Mouse (Mus musculus) right cerebral cortex, postnatal 10 days (tissue): Measurements from ENCODE around the gene Tnni3k.

Experiments used
- DNase-seq, 2 experiments: peaks; one replicate each; pipeline ENCODE4 v3.0.0; 2021; ENCODE audit warnings: low spot score in 2 of 2

Tnni3k gene

DNA sequence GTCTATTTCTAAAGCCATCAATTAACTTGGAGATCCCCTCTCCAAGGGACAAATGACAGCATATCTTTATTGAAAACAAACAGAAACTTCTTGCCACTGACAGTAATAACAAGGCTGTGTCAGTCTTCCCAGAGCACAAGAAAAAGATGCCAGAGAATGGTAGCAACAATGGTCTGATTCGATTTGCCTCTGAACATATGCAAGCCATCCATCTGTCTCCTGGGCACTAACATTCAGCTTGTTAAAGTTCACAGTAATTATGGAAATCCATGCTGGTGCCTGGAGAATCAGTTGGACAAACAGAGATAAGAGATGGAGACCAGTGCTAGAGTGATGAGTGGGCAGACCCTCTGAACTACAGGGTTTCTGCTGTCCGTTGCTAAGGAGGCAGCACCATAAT is 102.1 kb downstream of the Tnni3k start:
- DNase-seq: no peak

DNA sequence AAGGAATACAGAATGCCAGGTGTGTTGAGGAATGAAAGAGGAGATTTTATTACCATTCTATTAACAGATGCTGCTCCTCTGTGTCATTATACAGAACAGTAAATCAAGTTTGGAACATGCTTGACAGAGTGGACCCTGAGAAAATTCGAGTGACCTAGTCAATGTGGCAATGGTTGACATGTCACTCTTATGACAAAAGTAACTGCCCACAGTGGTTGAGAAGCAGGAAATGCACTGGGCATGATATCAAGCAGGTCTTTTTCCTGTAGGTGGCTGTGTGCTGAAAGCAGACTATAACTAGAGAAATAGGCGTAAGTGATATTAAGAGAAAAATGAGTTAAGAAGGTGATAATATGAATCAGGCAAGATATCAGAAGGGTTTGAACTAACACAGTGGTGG is 105.7 kb downstream of the Tnni3k start:
- no peak for DNase-seq

DNA sequence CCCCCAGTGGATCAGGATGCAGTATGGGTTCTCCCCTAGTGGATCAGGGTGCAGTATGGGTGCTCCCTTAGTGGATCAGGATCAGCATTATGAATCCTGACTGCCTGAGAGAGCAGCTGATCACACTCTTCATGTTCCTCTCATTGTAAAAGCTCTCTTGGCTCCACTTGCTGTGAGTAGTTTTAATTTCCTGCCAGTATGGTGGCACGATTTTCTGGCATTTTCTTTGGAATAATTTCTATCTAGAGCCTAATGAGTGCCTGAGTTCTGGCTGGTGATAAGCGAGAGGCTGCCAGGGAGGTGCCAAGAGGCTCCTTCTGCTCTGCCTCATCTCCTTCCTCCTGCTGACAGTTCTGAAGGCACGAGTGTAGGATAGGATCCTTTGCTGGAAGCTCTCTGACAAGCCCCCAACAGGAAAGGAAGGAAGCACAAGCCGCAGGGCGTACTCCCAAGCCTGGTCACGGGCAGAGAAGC is 109.5 kb downstream of the Tnni3k start:
- DNase-seq: peak; percentile 46 to 56

DNA sequence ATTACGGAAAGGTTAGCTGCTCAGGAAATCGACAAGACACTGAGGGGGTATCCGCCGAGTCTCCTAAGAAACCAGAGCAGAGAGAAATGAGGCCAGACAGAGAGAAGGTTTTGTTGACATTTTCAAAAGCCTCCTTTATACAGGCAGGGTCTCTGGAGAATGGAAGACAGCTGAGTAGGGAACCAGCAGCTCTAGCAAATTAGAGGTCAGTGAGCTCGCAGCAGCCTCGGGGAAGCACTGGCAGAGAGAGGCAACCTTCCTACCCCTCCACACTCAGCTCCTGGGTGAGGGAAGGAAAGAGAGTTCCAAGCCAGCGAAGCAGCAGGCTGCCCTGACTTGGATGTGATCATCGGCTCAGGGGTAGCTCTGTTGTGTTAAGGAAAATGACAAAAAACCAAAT is 127.5 kb downstream of the Tnni3k start:
- DNase-seq: peak in 1 of 2 experiments; percentile 26

DNA sequence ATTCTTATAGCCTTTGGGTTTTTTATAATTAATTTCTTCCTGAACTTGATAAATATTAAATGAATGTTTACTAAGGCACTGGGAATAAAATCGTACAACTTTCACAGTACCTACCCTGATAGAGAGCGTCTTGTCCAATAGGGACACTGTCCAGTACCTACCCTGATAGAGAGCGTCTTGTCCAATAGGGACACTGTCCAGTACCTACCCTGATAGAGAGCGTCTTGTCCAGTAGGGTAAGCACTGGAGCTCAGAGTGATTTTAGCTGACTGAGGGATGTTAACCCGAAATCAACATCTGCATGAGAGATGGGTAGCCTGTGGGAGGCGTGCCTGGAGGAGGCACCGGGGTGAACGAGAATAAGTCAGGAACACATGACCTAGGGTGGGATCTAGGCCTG is 130.3 kb downstream of the Tnni3k start:
- DNase-seq: no peak

DNA sequence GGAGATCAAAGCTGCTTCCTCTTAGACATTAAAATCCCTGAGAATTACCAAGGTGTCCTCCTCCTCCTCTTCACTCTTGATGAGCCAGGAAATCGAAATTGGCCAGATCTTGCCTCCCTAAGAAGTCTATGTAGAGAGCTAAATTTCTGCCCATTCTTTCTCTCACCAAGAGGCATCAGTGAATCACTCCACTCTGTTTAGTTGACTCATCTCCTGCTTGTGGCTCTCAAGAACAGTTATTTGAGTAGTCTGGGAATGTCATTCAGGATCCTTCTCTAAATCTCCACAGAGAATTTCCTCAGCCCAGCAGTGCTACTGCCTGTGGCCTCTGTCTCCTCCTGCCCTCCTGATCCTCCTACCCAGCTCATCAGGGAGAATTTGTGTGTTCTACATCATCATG is 139.6 kb downstream of the Tnni3k start:
- no peak for DNase-seq

DNA sequence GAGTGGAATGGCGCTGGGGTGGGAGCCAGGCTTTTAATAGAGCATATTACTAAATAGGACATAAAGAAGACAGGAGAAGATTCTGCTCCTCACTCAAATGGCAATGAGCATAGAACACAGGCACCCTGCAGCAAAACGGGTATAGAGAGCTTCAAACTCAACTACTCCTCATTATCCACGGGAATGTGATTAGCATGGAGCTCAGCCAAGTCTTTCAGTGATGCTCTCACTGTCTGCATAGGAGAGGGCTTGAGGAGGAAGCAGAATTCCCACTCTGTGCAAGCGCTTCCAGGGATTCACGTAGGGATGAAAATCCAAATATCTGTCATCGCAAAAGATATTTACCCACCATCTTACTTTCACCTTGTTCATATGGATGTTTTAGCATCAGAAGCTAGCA is 141.6 kb downstream of the Tnni3k start:
- DNase-seq: peak in 1 of 2 experiments; percentile 31

DNA sequence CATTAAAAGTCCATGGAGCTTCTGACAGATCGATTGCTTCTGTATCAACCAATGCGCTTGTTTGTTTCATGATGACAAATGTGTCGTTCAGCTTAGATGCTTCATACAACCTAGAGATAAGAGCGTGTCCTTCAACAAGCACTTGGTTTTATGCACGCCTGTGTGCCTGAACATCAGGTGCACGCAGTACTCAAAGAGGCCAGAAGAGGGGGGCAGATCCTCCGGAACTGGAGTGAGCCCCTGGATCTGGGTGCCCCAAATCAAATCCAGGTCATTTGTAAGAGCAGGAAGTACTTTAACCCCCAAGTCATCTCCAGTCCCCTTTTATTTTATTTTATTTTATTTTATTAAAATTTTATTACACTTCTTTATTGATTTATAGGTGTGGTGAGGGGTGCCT is 158.5 kb downstream of the Tnni3k start:
- DNase-seq: no peak

DNA sequence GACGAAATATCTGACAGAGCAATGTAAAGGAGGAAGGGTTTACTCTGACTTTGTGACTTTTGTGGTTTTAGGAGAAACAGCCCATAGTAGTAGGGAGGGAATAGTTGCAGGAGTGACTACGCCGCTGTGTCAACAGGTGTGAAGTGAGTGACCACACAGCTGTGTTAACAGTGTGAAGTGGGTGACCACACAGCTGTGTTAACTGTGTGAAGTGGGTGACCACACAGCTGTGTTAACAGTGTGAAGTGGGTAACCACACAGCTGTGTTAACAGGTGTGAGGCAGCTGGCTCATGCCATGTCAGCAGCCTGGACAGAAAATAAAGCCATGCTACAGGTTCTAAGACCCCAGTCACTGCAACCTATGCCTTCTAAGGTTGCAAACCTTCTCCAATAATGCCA is 162.0 kb downstream of the Tnni3k start:
- no peak for DNase-seq

DNA sequence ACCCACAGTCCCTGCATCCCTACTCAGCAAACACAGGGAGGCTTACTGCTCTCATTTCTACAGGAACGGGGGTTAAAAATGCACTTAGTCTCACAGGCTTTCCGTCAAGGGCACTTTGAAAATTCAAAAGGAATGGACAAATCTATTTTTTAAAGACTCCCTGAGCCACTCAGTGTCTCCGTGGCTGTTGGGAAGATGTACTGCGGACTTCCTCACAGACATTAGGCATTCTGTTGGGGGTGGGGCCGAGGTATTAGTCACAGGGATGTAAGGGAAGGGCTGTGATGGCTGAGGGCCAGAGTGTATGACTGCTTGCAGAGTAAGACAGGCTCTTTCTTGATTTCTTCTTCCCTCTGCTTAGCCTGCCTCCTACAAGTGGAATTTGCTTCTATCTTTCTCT is 169.8 kb downstream of the Tnni3k start:
- peak in 1 of 2 experiments; percentile 38 for DNase-seq

DNA sequence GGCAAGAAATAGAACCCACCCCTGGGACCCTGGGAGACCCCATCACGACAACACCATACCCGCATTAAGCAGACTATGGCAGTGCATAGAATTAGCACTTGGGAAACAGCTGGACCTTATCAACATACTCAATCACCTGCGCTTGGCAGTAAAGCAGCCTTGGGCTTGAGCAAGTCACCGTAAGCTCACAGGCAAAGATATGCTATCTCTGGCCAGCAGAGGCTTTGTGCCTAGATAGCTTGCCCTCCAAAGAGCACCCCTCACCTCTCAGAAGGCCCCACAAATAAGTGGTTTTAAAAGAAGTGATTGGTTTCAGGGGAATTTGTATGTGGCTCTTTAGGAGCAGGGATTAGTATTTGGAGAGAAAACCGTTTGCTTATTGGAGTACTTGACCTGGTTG is 170.2 kb downstream of the Tnni3k start:
- no peak for DNase-seq

DNA sequence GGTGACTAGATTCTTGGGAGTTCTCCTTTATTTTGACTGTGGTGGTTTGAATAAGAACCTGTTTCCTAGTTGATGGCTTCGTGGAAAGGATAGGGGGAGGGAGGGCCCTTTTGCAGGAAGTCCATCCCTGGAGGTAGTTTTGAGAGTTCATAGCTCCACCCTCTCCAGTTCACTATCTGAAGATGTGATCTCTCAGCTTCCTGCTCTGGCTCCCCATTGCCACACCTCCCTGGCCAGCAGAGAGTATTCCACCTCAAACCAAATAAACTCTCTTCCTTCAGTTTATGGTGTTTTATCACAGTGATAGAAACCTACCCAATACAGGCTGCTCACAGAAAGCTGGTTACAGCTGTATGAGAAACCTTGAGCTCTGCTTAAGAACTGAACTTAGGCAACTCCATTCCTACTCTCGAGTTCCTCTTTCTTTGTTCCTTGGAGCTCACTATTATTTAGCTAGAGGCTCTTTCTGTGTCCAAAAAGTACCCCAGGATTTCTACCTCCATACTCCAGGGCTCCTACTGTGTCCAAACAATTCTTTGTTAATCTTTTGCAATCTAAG is 173.7 kb downstream of the Tnni3k start:
- DNase-seq: no peak

DNA sequence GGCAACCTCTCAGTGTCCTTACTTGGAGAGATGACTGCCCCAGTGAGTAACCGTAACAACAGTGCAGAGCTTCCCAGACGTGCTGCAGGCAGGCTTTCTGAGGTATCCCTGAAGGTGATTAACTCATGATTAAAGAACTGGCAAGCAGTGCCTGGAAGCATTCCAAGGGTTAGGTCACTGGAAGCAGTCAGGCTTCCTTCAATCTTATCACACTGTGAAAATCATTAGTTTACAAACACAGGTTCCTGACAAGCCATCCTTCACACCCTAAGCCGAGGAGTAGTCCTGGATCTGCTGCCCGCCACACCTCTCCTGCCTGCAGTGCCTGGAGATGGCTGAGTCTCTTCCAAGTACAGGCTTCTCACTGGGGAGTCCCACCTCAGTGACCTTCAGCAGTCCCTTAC is 174.7 kb downstream of the Tnni3k start:
- no peak for DNase-seq

DNA sequence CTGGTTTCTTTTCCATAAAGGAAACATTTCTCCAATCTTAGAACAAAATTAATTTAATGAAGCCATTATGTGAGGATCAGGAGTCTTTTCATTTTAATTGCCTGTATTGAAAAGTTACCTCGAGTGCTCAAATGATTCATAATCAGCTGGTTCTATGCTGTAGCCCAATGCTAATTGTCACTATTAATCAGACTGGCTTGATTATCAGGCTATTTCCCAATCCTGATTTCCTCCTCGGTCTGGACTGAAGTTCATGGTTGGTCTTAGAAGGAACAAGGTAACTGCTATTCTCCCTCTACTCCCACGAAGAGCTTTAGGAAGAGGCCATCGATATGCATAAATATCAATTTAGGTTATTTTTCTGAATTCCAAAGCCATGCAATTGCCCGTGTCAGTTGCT is 175.1 kb downstream of the Tnni3k start:
- no peak for DNase-seq

DNA sequence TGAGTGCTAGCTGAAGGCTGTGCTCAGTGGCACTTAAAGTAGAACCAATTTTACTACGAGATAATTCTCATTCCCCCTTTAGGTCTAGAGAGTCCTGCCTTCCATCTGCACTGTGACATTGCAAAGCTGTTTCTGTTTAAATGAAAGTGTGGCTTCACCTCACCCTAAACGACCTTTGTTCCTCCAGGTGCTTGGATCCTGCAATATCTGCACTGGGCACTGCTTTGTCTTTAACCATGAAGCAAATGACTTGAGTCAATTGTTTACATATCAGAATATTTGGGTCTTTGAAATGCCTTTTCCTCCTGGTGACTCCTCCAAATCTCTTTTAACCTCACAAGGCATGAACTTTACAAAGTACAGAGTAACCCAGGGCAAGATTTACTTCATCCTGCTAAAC is 175.7 kb downstream of the Tnni3k start:
- DNase-seq: no peak

DNA sequence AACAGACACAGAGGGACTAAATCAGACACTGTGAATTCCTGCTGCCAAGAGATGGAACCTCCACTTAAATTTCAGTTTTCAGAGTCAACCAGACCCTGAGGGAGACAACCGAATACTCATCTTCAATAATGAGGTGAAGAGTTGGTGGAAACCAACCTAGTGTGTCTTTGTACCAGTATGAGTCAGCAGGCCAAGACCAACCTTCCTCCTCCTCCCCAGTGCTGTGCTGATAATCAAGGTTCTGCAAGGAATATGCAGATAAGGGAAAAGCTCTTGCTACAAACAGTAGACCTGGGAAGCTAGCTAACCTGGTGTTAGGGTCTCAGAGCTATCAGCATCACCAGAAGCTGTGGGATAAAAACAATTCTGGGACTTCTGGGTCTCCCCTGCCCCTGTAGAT is 176.1 kb downstream of the Tnni3k start:
- no peak for DNase-seq

DNA sequence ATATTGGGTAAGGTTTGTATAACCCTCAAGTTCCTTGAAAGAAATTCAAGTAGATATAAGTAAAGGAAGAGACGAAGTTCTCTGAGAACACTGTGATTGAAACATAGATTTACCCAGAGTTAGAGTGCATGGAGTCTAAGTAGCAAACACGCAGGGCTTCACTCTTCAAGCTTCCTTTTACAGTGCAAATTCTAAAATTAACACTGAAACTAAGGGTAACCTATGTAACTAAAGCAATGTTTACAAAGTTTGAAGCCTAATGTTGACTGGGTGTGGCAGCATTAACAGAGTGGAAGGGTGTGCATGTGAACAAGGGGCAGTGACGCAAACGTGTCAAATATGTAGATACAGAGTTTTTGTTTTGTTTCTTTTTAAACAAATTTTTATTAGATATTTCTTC is 186.4 kb downstream of the Tnni3k start:
- no peak for DNase-seq

DNA sequence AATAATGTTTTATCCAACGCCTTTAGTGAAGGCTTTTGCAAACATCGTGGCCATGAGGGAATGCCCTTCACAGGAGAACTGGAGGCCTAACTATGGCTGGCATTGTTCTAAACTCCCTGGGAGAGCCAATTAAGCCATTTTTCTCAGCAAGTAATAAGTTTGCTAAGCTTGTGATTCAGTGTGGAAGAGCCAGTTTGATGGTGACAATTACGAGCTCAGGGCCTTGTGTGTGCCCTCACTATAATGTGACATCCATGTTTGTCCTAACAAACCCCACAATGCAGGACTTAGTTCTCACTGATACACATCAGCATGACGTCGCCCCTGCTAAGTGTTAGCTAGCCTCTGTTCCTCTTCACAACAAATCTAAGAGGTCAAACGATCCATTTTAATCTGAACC is 193.3 kb downstream of the Tnni3k start:
- no peak for DNase-seq

DNA sequence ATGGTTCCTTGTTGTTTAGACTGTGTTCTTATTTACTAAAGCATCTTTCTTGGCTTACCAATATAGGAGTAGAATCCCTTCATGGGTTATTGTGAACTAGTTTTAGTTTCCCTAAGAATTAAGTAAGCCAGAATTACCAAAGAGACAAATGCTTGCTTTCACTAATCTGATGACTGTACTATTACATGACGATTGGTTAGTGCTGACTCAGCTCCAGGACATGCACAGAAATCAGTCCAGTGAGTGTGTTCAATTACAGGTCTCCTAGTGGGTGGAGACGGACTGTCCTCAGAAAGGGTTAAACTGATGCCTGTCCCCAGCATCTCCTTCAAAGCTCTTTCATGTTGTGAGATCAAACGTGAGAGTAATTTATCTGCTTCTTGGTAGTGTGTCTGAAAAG is 195.5 kb downstream of the Tnni3k start:
- DNase-seq: no peak

DNA sequence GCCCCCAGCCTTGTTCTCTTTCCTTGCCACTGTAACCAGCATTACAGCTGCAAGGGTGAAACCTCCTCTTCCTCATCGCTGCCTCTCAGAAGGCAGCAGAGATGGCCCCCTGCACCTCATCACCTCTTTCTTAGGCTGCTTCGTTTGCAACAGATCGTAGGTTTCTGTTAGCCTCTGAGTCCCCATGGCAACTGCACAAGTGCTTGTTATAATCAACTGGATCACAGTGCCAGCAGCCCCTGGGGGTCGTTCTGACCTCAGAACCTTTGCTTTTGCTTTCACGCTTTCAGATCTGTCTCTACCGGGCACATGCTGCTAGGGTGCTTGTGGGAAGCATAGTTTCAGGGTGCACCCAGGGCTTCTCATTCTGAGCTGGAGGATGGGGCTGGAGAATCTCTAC is 201.9 kb downstream of the Tnni3k start:
- DNase-seq: no peak

DNA sequence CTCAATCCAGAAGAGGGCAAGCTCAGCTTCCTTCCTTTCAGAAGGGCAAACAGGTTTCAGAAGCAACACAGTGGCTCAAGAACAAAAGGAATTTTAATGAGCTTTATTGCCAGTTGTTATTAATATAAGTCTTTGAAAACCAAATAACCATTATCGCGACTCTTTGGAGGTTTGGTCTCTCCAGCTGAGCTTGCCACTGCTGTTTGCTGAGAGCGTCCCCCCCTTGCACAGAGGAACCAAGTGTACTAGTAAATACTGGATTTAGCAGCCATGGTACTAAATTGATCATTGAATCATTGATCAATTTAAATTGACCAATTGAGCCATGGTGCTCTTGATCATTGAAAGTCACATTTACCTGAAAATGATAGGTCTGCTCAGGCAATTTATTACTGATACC is 202.9 kb downstream of the Tnni3k start:
- no peak for DNase-seq

DNA sequence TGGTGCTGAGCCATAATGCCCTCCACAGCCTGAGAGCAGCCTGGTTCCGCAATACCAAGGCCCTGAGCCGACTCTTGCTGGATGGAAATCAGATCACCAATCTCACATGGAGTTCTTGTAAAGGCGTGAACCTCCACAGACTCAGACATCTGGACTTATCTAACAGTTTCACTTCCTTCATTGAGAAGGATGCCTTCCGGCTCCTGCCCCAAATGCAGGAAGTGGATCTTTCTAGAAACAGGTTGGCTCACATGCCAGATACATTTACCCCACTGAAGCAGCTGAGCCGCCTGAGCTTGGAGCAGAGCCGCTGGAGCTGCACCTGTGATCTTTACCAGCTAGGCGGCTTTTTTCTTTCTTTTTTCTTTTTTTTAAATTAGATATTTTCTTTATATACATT is 213.0 kb downstream of the Tnni3k start:
- DNase-seq: no peak

DNA sequence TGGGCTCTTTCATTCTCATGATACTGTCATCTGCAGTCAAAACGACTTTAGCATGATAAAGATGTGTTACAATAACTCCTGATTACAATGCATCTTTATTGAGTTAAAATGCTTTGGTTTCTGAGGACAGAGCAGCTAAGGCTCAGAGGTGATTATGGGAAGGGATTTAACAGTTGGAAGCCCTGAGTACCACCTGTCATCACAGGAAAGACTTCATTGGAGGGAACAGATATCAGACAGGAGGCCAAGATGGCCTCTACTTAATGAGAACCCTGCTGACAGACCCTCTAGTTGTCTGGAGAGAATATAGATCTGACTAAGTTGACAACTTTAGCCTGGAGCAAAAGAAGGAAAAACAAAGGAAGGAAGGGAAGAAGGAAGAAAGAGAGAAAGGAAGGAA is 214.1 kb downstream of the Tnni3k start:
- no peak for DNase-seq

DNA sequence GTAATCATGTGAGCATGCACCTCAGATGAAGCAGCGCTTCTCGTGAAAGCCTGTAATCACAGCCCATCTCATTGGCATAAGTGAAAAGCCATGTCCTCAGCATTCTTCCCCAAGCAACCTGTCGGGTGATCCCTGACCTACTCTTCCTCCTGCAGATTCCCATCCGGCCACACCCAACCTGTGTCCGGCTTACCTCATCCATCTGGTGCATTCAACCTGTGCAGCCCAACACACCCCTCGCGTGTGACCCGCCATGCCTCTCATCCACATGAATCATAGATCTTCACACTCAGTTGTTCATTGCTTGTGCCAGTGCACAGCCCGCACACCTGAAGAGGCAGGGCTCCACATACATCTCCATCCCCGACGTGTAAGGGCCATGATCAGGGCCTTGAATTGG is 217.3 kb downstream of the Tnni3k start:
- no peak for DNase-seq

DNA sequence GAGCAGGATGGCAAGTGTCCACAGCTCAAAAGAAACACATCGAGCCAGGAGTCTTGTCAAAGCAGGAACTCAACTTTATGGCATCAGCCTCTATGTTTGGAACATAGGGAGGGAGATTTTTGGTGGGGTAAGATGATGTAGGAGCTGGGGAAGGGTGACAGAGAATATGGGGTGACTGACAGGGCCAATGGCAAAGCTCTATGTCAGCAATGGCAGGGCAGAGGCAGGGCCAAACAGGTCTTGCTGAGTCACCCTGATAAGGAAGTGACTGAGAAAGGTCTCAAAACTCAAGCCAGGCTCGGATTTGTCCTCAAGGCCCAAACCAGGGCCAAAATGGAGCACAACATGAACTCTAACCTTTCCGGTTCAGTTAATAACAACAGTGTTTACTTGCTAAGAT is 219.1 kb downstream of the Tnni3k start:
- no peak for DNase-seq
